Mouse (Mus musculus) lung, adult 18-20 months (tissue): ENCODE measurements around the gene E130218I03Rik.

Experiments
- DNase-seq, 2 experiments: peaks; one replicate each; pipeline ENCODE4 v3.0.0; 2022; ENCODE audit warnings: mixed read lengths in 2 of 2

E130218I03Rik gene

DNA sequence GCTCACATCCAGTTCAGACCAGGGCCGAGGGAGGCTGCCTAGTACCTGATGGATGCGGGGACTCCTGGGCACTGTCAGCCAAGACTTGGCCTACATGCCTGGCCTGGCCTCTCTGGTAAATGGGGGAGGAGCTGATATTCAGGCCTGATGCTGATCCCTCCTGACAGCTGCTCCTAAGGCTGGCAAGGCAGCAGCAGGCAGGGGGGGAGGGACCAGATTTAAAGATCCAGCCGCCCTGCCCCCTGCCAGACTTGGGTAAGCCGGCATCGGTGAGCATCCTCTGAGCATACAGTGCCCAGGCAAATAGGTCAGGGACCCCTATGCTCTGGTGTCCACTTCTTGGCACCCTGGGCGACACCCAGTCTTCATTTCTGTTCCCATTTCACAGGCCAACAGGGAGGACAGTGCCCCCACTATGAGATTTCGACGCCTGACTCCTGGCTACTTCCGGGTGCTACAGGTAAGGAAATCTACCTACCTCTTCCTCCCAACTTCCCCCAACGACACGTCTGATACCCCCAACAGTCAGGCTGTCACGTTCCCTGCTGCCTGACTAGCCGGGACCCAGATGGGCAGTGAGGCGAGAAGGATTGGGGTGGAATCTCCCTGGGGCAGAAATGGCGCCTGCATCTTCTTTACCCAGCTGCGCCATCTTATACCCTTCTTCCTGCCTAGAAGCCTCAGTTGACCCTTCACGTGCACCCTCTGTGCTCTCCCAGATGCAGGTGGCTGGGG is at the start of gene E130218I03Rik:
TSS of gene E130218I03Rik (plus strand) at position 147 of the 735 bp plus-strand sequence.
- no peak for DNase-seq

DNA sequence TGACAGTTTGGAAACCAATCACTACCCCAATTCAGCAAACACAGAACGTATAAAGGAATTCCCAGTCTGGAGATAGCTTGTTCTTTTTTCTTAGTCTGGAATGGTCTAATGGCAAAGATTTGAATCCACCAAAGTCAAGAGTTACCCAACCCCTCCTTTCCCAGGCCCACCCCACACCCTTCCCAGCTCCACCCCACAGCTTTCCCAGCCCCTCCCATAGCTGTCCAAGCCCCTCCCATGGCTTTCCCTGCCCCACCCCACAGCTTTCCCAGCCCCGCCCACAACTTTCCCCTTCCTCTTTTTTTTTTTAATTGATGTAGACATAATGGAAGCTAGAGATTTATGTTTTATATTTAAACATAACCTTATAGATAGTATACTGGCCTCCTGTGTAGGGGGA is 44.1 kb upstream of the E130218I03Rik start:
- DNase-seq = no peak

DNA sequence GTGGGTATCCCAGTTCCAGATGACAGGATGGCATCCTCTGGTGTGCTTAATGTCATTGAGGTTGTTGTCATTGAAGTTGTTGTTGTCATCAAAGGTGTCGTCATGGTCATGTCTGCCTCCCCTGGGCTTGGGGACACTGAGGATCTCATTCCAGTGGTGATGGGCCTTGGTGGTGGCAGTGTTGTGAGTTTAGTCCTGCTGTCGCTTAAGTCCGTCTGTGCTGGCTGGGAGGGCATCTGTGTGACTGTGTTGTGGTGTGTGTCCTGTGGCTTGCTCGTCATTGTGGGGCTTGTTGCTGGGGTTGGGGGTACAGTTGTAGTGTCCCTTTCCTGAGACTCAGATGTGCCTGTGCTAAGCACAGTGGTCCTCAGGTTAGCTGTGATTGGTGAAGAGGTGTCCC is 40.6 kb upstream of the E130218I03Rik start, which contains the start of gene Gm7534:
TSS of gene Gm7534 (minus strand) at position 101 of the 400 bp plus-strand sequence.
- DNase-seq = no peak

DNA sequence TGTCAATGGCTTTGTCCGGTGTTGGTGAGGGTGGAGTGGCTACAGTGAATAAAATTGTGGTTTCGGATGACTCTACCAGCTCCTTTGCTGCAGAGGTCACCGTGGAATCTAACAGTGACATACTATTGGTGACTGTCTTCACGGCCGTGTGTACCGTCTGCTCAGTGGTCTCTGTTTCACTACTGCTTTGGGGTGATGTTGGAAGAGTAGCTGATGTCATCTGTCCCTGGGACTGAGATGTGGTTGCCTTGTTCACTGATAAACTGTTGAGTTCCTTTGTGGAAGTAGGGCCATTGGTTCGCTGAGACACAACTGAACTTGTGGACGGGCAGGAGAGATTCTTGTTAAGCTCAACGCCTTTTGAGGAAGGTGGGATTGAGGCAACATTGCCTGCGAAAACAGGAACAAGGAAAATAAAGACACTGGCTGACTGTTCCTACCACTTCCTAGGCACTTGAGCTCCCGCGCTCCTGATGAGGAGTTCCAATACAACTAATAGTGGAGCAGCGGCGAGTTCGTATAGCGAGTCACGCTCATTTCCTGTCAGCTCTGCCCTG is 40.0 kb upstream of the E130218I03Rik start:
- DNase-seq = no peak

DNA sequence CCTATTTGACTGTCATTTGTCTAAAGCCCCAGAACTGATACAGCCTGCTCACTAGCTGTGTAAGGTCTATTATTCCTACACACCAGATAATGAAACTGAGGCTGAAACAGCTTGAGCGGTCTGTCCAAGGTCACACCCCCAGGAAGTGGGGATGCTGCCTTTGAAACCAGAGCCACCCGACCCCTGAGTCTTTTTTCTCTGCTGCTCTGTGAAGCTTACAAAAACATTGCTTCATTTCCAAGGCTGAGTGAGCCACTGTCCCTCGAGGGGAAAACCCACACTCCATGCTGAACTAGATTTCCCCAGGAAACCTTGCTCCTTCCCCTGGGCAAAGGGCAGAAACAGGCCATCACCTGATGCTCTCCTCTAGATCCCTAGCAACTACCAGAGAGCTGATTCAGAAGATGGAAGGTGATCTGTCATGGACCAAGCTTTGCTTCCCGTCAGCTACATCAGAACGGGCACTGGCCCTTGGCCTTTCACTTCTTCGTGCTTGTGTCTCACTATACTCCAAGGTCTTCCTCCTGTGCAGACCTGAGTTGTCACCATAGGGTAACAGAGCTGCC is 36.9 kb upstream of the E130218I03Rik start:
- DNase-seq = no peak

DNA sequence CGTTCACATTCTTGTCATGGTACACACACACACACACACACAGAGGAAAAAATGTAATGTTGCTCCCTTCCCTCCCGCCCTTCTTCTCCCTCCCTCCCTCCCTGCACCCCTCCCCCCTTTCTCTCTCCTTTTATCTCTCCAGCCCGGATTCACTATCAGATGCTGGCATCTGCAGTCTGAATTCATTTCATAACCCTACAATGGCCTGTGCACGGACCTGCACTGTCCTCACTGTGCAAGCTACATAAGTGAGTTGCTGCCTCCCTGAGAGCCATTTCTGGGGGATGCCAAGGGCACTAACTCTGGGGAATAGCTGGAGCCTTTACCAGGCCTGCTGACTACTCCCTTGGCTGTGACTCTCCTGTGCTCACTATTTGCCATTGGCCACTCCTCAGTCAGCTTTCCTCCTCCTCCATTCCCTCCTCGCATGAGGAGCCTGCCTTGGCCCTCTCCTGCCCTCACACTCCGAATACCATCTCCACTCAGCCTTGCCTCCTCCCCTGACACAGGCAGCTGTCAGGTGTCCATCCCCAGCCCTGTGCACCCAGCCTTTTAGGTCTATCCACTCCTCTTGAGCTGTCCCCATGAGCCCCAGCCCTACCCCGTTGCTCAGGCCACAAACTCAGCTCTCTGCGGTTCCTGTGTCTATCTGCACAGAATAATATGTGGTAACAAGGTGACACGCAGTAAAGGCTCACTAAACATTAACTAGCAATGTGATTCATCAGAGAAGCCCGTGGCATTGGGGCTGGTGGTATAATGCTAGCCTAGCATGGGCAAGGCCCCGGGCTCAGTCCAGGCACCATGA is 20.5 kb upstream of the E130218I03Rik start:
- DNase-seq = no peak

DNA sequence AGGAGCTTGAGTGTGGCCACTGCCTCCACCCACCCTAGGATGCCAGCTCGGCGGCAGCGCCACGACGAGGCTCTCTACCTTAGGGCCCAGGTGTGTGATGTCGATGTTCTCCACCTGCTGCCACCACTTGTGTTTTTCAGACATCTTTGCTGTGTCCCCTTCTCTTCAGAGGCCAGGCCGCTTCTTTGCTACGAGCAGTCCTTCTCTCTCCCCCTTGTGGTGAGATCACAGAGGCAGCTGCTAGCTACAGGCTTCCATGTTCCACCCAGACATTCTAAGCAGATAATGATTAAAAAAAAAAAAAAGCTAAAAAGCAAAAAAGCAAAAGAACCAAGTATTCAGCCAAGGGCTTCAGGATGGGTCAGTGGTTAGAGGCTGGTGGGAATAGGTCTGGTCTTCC is 16.3 kb upstream of the E130218I03Rik start, which contains the start of gene Catsper4:
TSS of gene Catsper4 (minus strand) at position 190 of the 400 bp plus-strand sequence.
- no peak for DNase-seq

DNA sequence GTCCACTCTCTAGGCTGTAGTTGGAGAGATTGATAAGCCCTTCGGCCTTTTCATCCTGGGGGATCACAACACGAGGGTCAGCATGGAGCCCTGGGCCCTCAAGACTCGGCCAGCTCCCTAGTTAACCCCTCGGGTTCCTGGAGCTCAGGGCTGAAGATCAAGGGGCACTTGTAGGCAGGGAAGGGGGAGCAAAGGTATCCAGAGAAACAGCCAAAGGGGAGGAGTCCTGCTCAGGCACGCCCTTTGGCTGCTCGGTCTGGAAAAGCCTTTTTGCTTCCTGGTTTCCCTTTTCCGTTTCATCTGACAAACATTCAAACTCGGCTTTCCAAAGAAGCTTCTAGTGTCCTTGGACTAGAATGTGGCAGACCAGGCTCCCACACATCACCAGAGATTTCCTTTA is 13.0 kb upstream of the E130218I03Rik start:
- DNase-seq = no peak

DNA sequence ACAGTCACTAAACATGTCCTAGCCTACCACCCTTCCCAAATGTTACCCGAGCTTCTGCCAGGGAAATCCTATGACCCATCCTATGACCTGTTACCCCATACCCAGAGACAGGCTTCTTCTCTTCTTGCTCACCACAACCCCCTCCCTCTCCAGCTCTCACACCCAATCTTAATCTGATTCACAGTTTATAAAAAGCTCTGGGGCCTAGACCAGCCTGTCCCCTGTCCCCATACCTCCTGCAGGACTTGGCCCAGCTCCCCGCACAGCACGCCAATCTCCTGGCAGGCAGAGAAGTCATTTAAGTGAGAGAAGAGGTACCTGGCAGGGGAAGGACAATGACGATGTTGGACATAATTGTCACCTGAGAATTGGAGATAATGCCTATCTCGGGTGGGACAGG is 8.6 kb upstream of the E130218I03Rik start:
- no peak for DNase-seq

DNA sequence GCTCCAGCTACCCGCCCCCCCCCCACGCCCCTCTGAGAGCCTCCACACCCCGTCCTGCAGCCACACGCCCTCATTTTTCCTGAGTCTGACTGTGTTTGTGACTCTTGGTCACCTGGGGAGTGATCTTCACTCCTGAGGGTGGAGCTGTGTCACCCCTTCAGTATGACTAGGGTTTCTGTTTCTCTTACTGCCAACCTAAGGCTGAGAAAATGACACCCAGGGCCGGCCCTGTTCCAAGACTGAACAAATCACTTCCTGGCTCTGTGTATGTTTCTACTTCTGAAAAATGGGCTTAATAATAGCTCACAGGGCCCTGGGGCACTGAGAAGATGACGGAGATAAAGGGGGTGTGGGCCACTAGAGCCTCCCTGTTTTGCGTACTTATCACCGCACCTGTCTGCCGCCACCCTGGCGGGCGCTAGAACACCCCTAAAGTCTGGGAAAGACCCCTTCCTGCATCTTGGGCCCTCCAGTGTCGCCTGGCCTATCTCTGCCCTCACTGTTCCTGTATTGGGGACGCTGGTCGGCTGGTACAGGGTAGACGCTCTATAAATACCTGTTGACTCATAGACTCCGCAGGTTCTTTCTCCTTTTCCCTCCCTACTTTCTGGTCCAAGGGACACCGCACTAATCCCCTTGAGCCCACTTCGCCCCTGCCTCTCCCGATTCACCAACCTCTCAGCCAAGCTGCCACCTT is 5.7 kb upstream of the E130218I03Rik start:
- DNase-seq = peak; percentile 37 to 45

DNA sequence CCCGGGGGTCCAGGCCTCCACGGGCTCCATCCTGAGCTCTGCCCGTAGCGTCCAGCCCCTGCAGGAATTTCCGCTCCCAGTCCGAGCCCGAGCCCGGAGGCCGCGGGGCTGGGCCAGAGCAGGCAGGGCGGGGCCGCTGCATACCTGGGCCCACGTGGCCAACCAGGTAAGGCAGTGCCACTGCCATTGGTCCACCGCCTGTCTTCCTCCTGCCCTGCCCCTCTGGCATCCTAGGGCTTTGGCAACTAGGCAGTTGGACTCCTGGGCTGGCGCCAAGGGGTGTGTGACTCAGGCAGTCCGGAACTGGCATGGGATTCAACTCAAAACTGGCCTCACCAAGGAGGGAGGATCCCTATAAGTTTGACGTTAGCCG is 5.2 kb upstream of the E130218I03Rik start, which contains the start of gene Cnksr1:
TSS of gene Cnksr1 (minus strand) at position 121 of the 373 bp plus-strand sequence.
- peak; percentile 96 to 98 for DNase-seq

DNA sequence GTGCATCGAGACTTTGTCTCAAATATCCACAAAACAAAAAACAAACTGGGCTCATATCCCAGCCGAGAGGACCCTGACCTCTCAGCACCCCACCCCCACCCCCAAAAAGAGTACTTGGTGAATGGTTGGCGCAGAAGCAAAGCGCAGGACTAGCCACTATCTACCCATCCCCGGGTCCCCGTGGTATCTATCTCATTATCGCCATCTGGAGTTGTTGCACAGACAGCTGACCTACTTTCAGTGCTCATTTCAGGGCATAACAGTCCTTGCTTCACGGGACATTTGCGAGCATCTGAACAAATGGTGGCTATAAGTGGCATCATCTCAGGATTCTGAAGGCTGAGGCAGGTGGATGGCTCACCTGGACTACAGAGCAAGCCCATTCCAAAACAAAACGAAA is 4.8 kb upstream of the E130218I03Rik start:
- no peak for DNase-seq

DNA sequence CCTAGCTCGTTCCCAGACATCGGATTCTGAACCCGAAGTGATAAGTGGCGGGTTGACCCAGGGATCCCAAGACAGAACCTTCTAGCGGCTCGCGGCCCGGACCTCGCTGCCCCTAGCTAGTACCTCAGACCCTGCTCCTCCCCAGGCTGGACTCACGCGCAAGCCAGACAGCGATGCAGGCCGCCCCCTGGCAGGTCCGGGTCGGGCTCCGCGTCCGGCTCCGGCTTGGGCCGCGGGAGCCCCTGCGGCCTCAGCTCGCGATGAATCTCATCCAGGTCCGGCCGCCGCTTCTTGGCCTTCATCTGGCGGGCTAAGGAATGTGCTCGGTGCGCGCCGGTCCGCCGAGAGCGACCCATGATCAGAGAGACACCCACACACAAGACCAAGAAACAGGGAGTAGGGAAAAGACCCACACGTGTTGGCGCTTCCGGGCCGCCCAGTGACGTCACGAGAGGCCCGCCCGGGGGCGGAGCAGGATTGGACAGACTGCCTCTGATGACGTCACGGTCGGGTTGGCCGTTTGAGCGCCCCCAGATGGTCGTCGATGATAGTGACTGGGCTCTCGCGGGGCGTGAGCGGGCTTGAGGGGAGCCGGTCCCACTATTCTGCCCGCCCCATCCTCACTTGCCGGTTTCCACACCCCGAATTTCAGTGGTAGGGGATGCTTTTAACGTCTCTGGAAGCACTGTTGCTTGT is 1.8 kb downstream of the E130218I03Rik start, which contains the start of gene Zfp593:
TSS of gene Zfp593 (minus strand) at position 445 of the 696 bp plus-strand sequence.
- DNase-seq = peak; percentile 93 to 95

DNA sequence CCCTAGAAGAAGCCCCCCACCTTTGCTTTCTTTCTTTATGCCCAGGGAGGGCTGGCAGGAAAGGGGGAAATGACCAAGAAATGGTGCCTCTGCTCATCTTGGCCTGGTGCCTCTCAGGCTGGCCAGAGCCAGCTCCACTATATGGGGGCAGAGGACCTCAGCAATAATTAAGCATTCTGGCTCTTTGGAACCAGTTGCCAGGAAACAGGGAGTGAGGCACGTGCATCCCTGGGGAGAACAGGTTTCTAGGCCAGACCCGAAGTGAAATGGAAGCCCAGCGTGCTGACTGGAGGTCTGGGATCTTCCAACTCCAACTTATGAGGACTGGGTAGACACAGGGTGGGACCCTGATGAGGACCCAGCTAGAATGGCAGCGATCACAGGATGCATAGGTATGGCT is 2.8 kb downstream of the E130218I03Rik start:
- DNase-seq = no peak

DNA sequence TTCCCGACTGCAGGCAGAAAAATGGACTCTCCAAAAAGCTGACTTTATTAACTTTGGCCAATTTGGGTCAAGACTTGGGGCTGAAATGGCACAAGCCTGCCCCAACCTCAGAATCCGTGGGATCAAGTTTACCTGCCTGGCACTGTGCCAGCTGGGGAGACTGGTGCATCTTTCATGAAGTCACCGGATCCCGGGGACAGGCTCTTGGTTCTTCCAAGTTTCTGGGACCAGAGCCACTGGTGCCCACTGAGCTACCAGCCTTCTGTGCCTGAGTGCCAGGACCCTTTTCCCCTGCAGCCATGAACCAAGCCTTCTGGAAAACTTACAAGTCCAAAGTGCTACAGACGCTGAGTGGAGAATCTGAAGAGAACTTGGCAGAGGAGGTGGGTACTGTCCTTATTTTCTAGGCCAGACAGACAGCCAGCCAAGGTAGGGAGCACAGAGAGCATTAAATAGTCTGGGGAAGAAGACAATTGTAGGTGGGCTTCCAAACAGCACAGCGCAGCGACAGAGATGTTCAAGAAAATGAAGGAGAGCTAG is 3.3 kb downstream of the E130218I03Rik start, which contains the start of gene Gm30191:
TSS of gene Gm30191 (plus strand) at position 217 of the 540 bp plus-strand sequence.
- no peak for DNase-seq

DNA sequence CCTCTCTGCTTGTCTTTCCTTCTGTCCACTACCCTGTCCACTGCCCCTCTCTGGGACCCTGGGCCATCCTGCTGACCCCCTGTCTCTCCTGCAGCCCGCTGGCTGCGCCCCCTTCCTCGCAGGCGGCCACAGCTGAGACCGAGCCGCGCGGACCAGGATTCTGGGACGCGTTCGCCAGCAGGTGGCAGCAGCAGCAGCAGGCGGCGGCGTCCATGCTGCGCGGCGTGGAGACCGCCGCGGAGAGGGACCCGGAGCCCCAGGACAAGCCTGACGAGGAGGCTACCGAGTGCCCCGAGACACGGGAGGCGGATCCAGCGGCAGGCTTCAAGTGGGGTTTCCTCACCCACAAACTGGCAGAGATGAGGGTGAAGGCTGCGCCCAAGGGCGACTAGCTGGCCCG is 6.2 kb downstream of the E130218I03Rik start:
- DNase-seq = peak; percentile 57 to 69

DNA sequence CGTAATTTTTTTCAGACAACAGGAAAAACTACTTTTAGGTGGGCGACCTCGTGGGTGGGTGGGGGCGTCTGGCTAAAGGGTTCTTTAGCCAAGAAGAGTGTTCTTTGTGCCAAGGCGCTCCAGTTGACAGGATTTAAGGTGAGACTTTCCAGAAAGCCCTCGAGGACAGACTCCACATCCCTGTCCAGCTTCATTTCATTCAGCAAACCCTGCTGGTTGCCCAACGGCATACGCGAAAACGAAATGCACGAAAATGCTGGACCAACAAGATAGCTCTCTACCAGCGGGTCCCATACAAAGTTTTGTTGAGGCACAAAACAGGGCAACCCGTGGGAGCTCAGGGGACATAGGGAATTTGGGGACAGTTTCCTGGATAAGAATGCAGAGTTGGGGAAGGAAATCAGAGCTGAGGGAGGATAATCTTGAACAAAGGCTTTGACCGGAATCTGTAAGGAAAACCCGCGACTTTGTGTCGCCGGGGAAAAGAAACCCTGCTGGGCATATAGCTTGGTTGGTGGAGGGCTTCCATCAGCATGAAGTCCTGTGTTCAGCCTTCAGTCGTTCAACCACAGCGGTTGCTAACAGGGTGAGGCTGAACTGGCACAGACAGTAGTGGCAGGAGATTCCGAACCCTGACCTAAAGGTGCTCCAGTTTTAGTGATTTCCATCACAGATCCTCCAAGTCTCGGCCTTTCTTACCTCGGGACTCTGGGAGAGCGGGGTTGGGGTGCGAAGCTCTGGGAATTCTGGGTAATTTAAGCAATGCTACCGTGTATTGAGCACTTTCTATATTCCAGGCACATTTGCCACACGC is 6.9 kb downstream of the E130218I03Rik start:
- DNase-seq = no peak

DNA sequence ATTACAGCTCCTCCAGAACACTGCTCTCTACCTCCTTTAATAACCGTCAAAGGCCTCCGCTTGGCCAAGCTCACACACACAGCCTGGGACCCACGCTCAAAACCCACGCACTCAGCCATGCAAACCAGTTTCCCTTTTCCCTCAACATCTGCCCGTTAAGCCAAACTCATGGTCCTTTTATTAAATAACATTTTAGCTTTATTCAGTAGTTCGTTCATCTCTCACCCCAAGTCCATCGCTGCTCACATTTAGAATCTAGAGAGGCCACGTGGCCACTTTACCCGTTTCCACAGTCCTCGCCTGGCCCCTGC is 7.4 kb downstream of the E130218I03Rik start:
- no peak for DNase-seq

DNA sequence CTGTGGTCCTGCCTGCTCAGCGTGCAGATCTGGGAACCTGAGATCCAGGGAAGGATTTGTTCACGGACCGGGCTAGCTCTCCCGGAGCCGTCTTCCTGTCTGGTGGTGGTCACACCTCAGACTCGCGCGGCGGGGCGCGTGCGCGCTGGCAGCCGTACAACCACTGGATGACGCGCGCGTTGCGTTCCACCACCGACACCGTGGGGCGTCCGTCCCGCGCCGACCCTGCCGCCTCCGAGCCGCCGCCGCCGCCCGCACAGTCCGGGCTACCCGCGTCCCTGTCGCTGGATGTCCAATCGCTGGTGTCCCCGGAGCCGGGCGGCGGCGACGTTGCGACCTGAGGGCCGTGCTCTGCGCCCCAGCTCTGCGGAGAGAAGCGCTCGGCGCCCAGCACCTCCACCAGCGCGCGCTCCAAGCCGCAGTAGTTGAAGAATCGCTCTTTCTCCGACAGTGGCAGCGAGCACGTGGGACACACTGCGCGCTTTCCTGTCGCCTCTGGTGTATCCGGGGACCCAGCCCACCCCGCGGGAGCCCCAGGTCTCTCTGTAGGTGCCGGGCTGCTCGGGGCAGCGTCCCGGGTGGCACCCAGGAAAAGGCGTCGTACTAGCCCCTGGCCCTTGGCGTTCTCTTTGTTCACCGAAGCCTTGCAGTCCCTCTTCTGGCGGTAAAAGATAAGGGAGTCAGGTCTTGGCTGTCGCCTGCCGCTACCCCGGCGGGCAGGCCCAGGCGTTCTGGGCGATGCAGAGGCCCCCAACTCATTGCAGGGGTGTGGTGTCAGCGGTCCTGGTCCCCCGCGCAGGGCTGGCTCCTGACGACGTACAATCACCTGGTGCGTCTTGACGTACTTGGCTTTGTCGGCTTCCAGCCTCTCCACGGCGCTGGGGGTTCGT is 8.0 kb downstream of the E130218I03Rik start:
- peak in 1 of 2 experiments; percentile 30 for DNase-seq
